ENCODE assay signal across 14 mouse cellular contexts in the genomic region with DNA sequence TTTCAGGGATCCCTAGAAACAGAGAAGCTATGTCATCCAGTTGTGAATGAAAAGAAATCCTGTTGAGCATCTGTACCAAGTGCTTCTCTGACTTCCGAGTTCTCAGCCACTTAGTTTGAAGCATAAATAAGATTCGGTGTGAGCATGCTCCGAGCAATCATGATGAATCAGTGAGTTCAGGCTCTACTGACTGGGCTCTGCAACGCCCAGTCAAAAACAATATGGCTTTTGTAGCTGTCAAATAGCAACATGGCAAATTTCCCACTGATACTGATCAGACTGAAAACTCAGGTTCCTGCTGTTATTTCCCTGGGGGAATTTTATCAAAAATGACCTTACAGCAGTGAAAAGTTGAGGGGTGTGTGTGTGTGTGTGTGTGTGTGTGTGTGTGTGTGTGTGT. TPM values are rescaled to one million over a fixed set of nuclear protein-coding genes. Genes with fewer than 3 reads are reported as not detected.
DNase-seq lines count a peak whose midpoint lies in the region; ATAC-seq and TF ChIP-seq lines count a peak whose summit lies in the region.
"Had no signal": no experiment of that assay in that cellular context is flagged by ENCODE, and none has a peak within 500 bp of the region (broad histone marks: within the 10 kb centered on the region; RNA-seq: fewer than 3 reads in every experiment).

No protein-coding gene starts in this region.

- no peak for TF ChIP-seq POLR2A in myocyte (IDR thresholded peaks at IDR 0.05; ENCODE audit: insufficient read length, low read depth)

- CTCF ChIA-PET in Patski (lab: Charles Lee): interaction anchor here (0.7 to 3.0 kb wide), 9 partner anchors 10 to 154 kb away, joined by 3 to 19 read pairs (median 4); no protein-coding TSS in a partner anchor

- no peak overlapping the region for H3K9ac ChIP-seq in heart, embryonic 15.5 days
- no peak overlapping the region for H3K9ac ChIP-seq in lung, embryonic 16.5 days (ENCODE audit: low read length)
- H3K9ac ChIP-seq: limb, embryonic 13.5 days had no signal

- no peaks in the 10 kb centered on the region for H3K79me2 ChIP-seq in myocyte (ENCODE audit: control insufficient read depth, insufficient read depth)

- ATAC-seq in heart, embryonic 15.5 days (replicated peaks; ENCODE audit: insufficient number of reproducible peaks, insufficient read depth, low FRiP score, low read depth): no peak
- 0 out of 2 replicates have a peak, but pooled peaks have one; percentile 31 for ATAC-seq in lung, embryonic 16.5 days (ENCODE audit: low read depth)
- peak; percentile 37 for ATAC-seq in Patski
- ATAC-seq: intestine, embryonic 16.5 days had no signal

- 47% methylated on average over 4 of the region's 4 CpGs for WGBS in heart, embryonic 15.5 days
- 50% methylated on average over 4 of the region's 4 CpGs for WGBS in lung, embryonic 16.5 days

- POLR2A ChIA-PET in Patski (lab: Charles Lee): interaction anchor here (0.7 to 3.0 kb wide), 3 partner anchors 9 to 49 kb away, joined by 3 to 13 read pairs (median 4); no protein-coding TSS in a partner anchor

- in situ Hi-C loops in Patski (cut with MboI; ENCODE audit: low pct_unique_long_range_greater_than_20kb): no loop called here

- intact Hi-C loops in heart, postnatal 14 days (cut with DNase I): no loop called here

- no peaks in the 10 kb centered on the region for H3K27me3 ChIP-seq in heart, embryonic 15.5 days
- H3K27me3 ChIP-seq in lung, embryonic 16.5 days (ENCODE audit: control insufficient read depth, insufficient read depth, low read depth, low read length): no peaks in the 10 kb centered on the region
- H3K27me3 ChIP-seq in Patski (no peaks in the 10 kb centered on the region), myocyte (ENCODE audit: control insufficient read depth, insufficient read depth, insufficient read length) (no peaks in the 10 kb centered on the region)
- H3K27me3 ChIP-seq: limb, embryonic 13.5 days had no signal

- H3K9me3 ChIP-seq in heart, embryonic 15.5 days (replicated peaks): no peaks in the 10 kb centered on the region
- no peaks in the 10 kb centered on the region for H3K9me3 ChIP-seq in lung, embryonic 16.5 days (ENCODE audit: control insufficient read depth, low read length)
- H3K9me3 ChIP-seq: limb, embryonic 13.5 days had no signal

- no peaks in the 10 kb centered on the region for H3K36me3 ChIP-seq in heart, embryonic 15.5 days
- H3K36me3 ChIP-seq in lung, embryonic 16.5 days (ENCODE audit: control insufficient read depth, insufficient read depth, low read length): no peaks in the 10 kb centered on the region
- no peaks in the 10 kb centered on the region for H3K36me3 ChIP-seq in myocyte (ENCODE audit: control insufficient read depth, insufficient read depth)
- H3K36me3 ChIP-seq: limb, embryonic 13.5 days had no signal

- no peak overlapping the region for H3K4me2 ChIP-seq in heart, embryonic 15.5 days
- H3K4me2 ChIP-seq in lung, embryonic 16.5 days (ENCODE audit: low read depth, low read length): no peak overlapping the region
- H3K4me2 ChIP-seq in myocyte (ENCODE audit: low read depth): peak overlapping the region; percentile 78
- H3K4me2 ChIP-seq: limb, embryonic 13.5 days had no signal

- DNase-seq in heart, postnatal 14 days: no peak
- DNase-seq in lung, postnatal 4 days: no peak
- no peak for DNase-seq in Patski (ENCODE audit: low read depth, low spot score)
- DNase-seq in cerebellum, adult 9-11 months: no peak
- no peak for DNase-seq in c-Kit-positive CD71-positive TER-119-positive erythroid progenitor cells, embryonic 14.5 days (ENCODE audit: low spot score)
- DNase-seq: cerebellum, postnatal 25 days; right cerebral cortex, adult 18-20 months; thymus, adult 2 months had no signal

- TF ChIP-seq CTCF in Patski (IDR thresholded peaks at IDR 0.05): no peak

- H3K27ac ChIP-seq in heart, embryonic 15.5 days: peak overlapping the region; percentile 15
- H3K27ac ChIP-seq in lung, embryonic 16.5 days (ENCODE audit: low read length): no peak overlapping the region
- H3K27ac ChIP-seq: limb, embryonic 13.5 days had no signal

- no peaks in the 10 kb centered on the region; the same call in 1 of the 2 replicates for H3K4me1 ChIP-seq in heart, embryonic 15.5 days (replicated peaks)
- no peaks in the 10 kb centered on the region for H3K4me1 ChIP-seq in lung, embryonic 16.5 days (replicated peaks; ENCODE audit: control insufficient read depth, insufficient read depth, low read length)

- H3K4me3 ChIP-seq in heart, embryonic 15.5 days: no peak overlapping the region
- no peak overlapping the region for H3K4me3 ChIP-seq in lung, embryonic 16.5 days (ENCODE audit: low read length)
- peak overlapping the region; percentile 0 for H3K4me3 ChIP-seq in myocyte
- H3K4me3 ChIP-seq: limb, embryonic 13.5 days had no signal

- H3ac ChIP-seq in myocyte (ENCODE audit: control insufficient read depth, insufficient read length): no peak overlapping the region

TF ChIP-seq in myocyte, 11 proteins besides CTCF, POLR2A, EP300 and RAD21:
- no peak for TF ChIP-seq CEBPB (IDR thresholded peaks at IDR 0.05; ENCODE audit: insufficient read depth, poor library complexity, severe bottlenecking)
- no peak for TF ChIP-seq MYOG (IDR thresholded peaks at IDR 0.05; ENCODE audit: control insufficient read depth in 1 of 3, insufficient read depth in 1 of 3, insufficient read length in 2 of 3, low read depth in 2 of 3)
- no peak for TF ChIP-seq MYOD1 (IDR thresholded peaks at IDR 0.05; ENCODE audit: control insufficient read depth in 1 of 3, insufficient read length in 2 of 3, low read depth in 2 of 3)

RNA-seq across cellular contexts. Expression of a gene that starts 2.3 kb away (rescaled TPM):
- 297 and 303 TPM in 2 replicates for polyA plus RNA-seq in heart, embryonic 15.5 days (2015; fragmentation: Nextera tagmentation; extraction: Ambion mirVana)
- 100 to 1,000 TPM in 1 of 2 experiments, 10 to 100 TPM in 1; 93.6 to 121 TPM for total RNA-seq in heart, postnatal 14 days (2021)
- 116 and 145 TPM in 2 replicates for polyA plus RNA-seq in lung, embryonic 16.5 days (2015; fragmentation: Nextera tagmentation; extraction: Ambion mirVana)
- polyA plus RNA-seq in Patski (2021) (126 TPM), myocyte (2012; fragmentation: generic; extraction: Trizol) (119 TPM)
- total RNA-seq: megakaryocyte-erythroid progenitor cell, adult 5-6 weeks had no signal
